Mouse (Mus musculus) ES-Bruce4 (cell line): ENCODE results near the gene Haghl.

Experiments used
- CTCF ChIP-seq: IDR thresholded peaks from one replicate; pipeline ENCODE4 v1.8.1; 2011; ENCODE audit warnings: low read depth, low read length
- POLR2A ChIP-seq: IDR thresholded peaks from one replicate; pipeline ENCODE4 v1.8.1; 2011; ENCODE audit warnings: low read length; ENCODE audit not compliant: insufficient read depth

DNA sequence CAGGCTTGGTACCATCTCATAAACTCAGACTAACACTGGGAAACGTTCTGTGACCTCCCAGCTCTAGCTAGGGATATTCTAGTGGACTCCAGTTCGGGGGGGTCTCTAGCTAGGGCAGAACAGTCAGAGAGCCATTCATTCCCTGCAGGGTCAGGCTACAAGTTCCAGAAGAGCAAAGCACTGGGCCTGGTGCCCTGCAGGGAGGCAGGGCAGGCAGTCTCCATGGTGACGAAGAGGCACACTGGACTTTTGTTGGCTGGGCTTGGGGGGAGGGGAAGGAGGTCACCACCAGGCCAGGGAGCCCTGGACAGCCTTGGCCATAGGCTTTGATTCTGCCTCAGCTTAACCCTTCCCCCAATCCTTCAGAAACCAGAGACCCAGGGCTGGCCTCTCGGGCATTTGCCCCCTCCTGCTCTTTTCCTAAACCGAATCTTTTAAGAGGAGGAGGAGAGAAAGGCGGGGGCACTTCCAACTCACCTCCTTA, 10.2 kb upstream of the Haghl start, which contains the start of gene AC134908.4:
- TF ChIP-seq CTCF, result no peak
- no peak for TF ChIP-seq POLR2A
